Mouse (Mus musculus): Measurements from ENCODE around the gene Chst11. TPM values are rescaled to one million over a fixed set of nuclear protein-coding genes. Genes with fewer than 3 reads are reported as not detected.

Gene Chst11
- polyA plus RNA-seq, 1 experiment from 2014 or later = 1.5 TPM

DNA sequence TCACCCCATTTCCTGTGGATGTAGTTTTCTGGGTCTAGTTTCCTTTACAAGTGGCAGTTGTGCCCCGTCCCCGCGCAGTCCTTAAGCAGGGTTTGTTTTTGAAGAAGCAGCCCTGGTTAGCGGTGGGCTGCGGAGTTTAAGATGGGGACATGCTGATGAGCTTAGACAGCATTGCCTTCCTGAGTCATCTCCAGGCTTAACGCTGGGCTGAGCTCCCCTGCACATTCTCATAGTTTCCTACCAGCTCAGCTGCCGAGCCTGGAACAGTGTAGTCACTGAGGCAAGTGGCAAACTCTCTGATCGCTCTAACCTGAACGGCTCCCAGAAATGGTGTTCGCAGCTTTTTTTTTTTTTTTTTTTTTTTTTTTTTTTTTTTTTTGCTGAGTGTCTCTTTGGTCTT lies 109.0 kb downstream of the Chst11 start:
- no peaks in the 10 kb centered on the region for H3K36me3 ChIP-seq
- no peak for DNase-seq (ENCODE audit: low spot score)
- peaks cover 44% of the 10 kb centered on the region for H3K4me1 ChIP-seq
- WGBS = 84% methylated on average over 10 of the region's 10 CpGs
- no peaks in the 10 kb centered on the region for H3K9me3 ChIP-seq (replicated peaks)
- no peaks in the 10 kb centered on the region for H3K27me3 ChIP-seq (ENCODE audit: low read depth, poor library complexity, severe bottlenecking)
- no peak overlapping the region for H3K27ac ChIP-seq
- no peak overlapping the region for H3K4me3 ChIP-seq

DNA sequence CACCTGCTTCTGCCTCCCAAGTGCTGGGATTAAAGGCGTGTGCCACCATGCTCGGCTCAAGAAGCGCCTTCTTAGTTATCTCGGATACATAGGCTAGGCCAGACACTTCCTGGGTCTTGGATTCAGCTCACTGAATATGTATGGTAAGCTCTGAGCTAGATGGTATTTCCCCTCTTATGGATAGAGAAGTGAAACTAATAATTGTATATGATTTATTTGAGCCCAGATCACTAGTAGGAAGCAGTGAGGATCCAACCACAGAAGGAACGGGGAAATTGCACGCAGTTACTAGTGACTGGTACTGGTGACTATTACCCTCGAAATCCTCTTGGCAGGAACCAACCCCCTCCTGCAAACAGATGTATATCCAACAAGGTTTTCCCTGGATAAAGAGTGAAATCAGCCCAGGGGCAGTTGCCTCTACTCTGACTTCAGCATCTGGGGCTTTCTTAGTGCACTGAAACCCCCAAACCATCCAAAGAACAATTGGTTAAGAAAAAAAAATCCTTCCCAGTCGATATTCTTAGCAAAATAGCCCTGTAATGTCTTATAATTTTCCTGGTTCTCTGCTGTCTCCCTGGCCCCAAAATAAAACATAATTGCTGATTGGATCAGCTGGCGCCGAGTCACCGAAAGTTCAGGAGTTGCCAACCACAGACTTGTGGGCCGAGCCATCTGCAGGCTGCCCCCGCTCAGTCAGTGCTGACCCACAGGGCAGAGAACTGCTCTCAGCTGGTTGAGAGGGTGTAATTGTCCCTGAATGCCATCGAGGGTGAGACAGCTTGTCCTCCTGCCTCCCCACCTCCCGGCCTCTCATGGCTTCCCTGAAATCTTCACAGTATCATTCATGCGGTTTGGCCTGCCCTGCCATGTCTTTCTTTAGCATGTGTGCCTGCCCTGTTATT lies 109.8 kb downstream of the Chst11 start:
- Histone ChIP-seq H3K27ac (no peak overlapping the region; the same call in 1 of the 2 replicates), H3K36me3 (no peaks in the 10 kb centered on the region), H3K9me3 (replicated peaks) (no peaks in the 10 kb centered on the region), H3K4me3 (no peak overlapping the region), H3K27me3 (ENCODE audit: low read depth, poor library complexity, severe bottlenecking) (no peaks in the 10 kb centered on the region), H3K4me1 (peaks cover 44% of the 10 kb centered on the region)
- no peak for DNase-seq (ENCODE audit: low spot score)
- WGBS = 79% methylated on average over 16 of the region's 16 CpGs

DNA sequence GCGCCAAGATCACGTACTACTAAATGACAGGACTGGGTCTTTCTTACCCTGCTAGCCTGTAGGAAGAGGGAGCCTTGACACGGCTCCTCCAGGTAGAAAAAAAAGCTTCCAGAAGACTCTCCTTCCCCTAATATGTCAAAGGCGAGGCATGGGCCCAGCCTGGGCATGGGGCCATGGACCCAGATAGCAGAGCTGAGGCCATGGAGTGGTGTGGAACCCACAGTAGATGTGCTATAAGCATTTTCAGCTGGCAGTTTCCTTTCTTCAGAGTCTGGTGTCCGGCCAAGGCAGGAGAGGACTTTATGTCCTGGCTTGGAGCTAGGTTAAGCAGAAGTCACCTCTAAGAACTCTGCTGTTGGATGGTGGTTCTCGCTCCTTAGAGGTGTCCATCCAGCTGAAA lies 111.0 kb downstream of the Chst11 start:
- 89% methylated on average over 6 of the region's 6 CpGs for WGBS
- Histone ChIP-seq H3K4me3 (no peak overlapping the region), H3K4me1 (peaks cover 48% of the 10 kb centered on the region), H3K27ac (no peak overlapping the region), H3K9me3 (replicated peaks) (no peaks in the 10 kb centered on the region), H3K36me3 (no peaks in the 10 kb centered on the region), H3K27me3 (ENCODE audit: low read depth, poor library complexity, severe bottlenecking) (no peaks in the 10 kb centered on the region)
- no peak for DNase-seq (ENCODE audit: low spot score)

DNA sequence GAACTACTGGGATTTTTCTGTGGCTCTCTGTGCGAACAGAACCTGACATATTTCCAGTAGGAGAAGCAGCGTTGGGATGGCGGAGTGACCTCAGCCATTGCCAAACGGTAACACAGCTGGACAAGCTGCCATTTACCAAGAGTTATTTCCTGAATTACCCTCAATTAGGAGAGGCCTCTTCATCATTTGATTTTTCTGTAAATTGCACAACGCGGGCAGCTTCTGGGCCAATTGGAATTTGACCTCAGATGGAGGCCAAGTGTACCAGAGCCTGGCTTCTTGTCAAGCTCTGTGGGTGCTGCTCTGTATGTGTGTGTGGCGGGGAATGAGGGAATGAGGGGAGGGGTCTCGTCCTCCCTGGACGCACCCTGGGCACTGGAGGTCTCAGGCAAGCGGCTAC lies 113.6 kb downstream of the Chst11 start:
- no peaks in the 10 kb centered on the region for H3K27me3 ChIP-seq (ENCODE audit: low read depth, poor library complexity, severe bottlenecking)
- H3K9me3 ChIP-seq (replicated peaks) = no peaks in the 10 kb centered on the region
- no peaks in the 10 kb centered on the region for H3K36me3 ChIP-seq
- H3K4me3 ChIP-seq = no peak overlapping the region
- peaks cover 60% of the 10 kb centered on the region for H3K4me1 ChIP-seq
- 68% methylated on average over 10 of the region's 10 CpGs for WGBS
- no peak for DNase-seq (ENCODE audit: low spot score)
- H3K27ac ChIP-seq = no peak overlapping the region

DNA sequence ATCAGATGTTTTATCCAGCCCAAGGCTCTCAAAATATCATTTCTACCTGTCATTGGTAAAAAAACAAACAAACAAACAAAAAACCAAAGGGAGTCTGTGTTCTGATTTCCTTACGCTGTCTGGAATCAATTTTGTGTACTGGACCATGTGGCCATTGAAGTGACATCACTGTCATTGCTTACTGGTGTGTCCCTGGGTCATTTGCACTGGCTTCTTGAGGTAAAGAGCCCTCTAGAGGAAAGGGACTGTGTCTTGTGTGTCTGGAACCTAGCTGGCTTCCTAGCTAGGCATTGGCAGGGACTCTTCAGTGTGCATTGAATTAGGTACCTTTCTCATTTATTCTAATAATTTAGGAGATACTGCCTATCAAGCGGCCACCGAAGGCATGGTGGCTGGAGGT lies 114.4 kb downstream of the Chst11 start:
- 93% methylated on average over 3 of the region's 3 CpGs for WGBS
- Histone ChIP-seq H3K36me3 (no peaks in the 10 kb centered on the region), H3K9me3 (replicated peaks) (no peaks in the 10 kb centered on the region), H3K27me3 (ENCODE audit: low read depth, poor library complexity, severe bottlenecking) (no peaks in the 10 kb centered on the region), H3K27ac (no peak overlapping the region), H3K4me1 (peaks cover 64% of the 10 kb centered on the region), H3K4me3 (no peak overlapping the region)
- no peak for DNase-seq (ENCODE audit: low spot score)

DNA sequence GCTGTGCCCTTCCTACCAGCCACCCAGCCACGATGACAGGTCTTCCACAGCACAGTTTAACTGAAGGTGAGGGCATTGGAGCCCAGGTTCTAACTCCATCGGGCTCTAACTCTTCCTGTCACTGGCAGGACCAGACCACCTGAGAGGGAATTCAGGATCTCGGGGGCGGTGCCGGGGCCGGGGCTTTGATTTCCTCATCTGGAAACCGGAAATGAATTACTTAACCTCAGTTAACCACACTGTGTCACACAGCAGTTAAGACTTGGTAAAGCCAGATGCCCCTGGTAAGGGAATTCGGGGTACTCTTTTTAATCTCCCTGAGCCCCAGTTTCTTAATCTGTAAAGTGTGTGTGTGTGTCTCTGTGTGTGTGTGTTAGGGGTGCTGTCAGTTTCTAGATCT lies 115.6 kb downstream of the Chst11 start:
- no peaks in the 10 kb centered on the region; the same call in 1 of the 2 replicates for H3K27me3 ChIP-seq (ENCODE audit: low read depth, poor library complexity, severe bottlenecking)
- peaks cover 66% of the 10 kb centered on the region for H3K4me1 ChIP-seq
- no peak overlapping the region for H3K4me3 ChIP-seq
- no peaks in the 10 kb centered on the region for H3K9me3 ChIP-seq (replicated peaks)
- H3K36me3 ChIP-seq = no peaks in the 10 kb centered on the region
- no peak for DNase-seq (ENCODE audit: low spot score)
- WGBS = 49% methylated on average over 8 of the region's 8 CpGs
- H3K27ac ChIP-seq = peak overlapping the region; percentile 56; the same call in 1 of the 2 replicates

DNA sequence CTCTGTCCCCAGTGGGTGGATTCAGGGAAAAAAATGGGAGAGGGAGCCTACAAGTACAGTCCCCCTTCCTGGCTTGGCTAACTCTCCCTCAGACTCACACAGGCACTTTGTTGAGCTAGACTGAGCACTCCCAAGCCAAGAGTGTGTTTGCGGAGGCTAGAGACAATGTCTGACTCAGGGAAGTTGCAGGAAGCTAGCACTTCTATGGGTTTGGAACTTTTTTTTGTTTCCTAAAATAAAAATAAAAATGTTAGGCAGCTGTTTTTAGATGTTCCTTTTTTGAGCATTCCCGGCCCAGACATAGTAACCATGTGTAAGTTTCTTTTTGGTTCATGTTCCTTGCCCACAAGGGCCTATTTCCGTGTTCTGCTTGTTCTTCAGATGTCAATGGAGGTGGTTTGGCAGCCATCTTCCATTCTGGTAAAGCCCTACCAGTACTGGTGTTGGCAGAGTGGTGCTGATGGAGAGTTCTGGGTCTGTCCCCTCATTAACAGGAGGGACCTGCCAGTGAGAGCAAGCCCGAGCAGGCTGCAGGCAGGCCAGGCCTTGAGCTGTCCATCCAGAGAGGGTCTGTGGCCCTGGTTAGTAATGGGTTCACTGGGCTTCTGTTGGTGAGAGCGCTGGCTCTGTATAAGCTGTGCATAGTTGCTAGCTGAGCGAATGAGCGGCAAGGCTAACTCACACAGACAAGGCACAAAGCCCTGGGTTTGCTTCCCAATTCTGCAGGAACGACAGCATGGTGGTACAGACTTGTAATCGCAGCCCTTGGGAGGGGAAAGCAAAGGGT lies 116.3 kb downstream of the Chst11 start:
- Histone ChIP-seq H3K27me3 (ENCODE audit: low read depth, poor library complexity, severe bottlenecking) (no peaks in the 10 kb centered on the region; the same call in 1 of the 2 replicates), H3K27ac (peak overlapping the region; percentile 36; the same call in 1 of the 2 replicates), H3K9me3 (replicated peaks) (no peaks in the 10 kb centered on the region), H3K4me3 (no peak overlapping the region), H3K36me3 (no peaks in the 10 kb centered on the region), H3K4me1 (peaks cover 73% of the 10 kb centered on the region)
- no peak for DNase-seq (ENCODE audit: low spot score)
- 88% methylated on average over 9 of the region's 9 CpGs for WGBS

DNA sequence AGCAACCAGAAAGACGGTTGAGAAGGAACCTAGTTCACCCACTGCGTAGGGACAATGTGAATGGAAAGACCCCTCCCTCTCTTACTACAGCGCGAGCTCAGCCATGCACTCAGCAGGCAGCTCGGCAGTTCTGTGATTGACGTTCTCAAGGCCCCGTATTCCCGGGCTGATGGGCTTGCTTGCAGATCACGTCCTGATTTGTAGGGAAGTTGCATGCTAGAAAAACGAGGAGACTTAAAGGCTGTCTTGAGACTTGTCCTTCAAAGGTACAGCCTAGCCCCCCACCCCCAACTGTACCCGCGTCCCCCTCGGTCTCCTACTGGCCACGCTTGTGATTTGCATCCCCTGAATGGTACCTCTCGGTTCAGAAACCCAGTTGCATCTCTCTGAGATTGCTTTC lies 117.4 kb downstream of the Chst11 start:
- Histone ChIP-seq H3K4me3 (no peak overlapping the region), H3K27ac (0 out of 2 replicates have a peak overlapping the region, but pooled peaks have one; percentile 16), H3K27me3 (ENCODE audit: low read depth, poor library complexity, severe bottlenecking) (no peaks in the 10 kb centered on the region; the same call in 1 of the 2 replicates), H3K36me3 (no peaks in the 10 kb centered on the region), H3K9me3 (replicated peaks) (no peaks in the 10 kb centered on the region), H3K4me1 (peaks cover 82% of the 10 kb centered on the region)
- 26% methylated on average over 15 of the region's 15 CpGs for WGBS
- DNase-seq (ENCODE audit: low spot score) = no peak

DNA sequence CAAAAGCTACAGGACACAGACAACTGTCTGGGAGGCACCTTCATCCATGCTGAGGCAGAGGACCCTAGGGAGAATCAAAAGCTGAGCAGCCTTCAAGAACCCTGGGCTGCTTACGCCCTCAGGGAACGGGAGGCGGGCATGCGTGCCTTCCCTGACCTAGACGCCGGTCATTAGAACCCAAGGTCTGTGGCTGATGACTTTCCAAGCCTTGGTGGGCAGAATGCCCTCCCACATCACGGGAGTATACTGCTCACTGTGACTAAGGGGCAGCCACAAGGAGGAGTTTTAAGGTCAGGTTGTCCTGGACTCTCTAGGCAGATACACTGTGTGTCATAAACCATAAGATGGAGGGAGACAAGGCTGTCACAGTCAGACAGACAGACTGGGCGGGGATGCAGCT lies 118.9 kb downstream of the Chst11 start:
- no peaks in the 10 kb centered on the region for H3K9me3 ChIP-seq (replicated peaks)
- H3K27me3 ChIP-seq (ENCODE audit: low read depth, poor library complexity, severe bottlenecking) = no peaks in the 10 kb centered on the region; the same call in 1 of the 2 replicates
- H3K27ac ChIP-seq = no peak overlapping the region
- DNase-seq (ENCODE audit: low spot score) = no peak
- no peak overlapping the region for H3K4me3 ChIP-seq
- 88% methylated on average over 8 of the region's 8 CpGs for WGBS
- peaks cover 84% of the 10 kb centered on the region for H3K4me1 ChIP-seq
- no peaks in the 10 kb centered on the region for H3K36me3 ChIP-seq

DNA sequence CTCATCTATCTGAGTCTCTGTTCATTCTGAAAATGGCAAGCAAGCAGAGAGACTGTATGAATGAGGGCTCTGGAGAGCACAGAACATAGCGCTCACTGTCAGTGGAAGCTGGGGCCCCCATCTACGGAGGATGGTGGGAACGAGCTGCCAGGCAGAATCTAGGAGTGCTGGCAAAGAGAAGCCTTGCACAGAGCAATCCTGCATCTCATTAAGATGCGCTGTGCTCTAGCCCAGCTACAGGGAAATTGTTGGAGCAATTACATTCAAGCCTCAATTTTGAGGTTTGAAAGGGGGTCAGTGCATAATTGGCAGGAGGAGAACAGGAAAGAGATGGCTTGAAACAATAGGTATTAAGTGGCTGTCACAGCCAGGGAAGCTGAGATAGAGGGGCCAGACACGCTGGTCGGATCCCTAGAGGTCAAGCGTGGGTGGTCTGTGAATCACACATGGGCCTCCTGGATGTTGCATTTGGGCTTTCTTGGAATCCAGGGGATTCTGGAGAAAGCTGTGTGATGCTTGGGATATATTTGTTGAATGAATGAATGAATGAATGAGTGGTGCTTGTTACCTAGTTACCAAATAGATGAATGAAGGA lies 121.0 kb downstream of the Chst11 start:
- Histone ChIP-seq H3K9me3 (replicated peaks) (no peaks in the 10 kb centered on the region), H3K27me3 (ENCODE audit: low read depth, poor library complexity, severe bottlenecking) (no peaks in the 10 kb centered on the region; the same call in 1 of the 2 replicates), H3K36me3 (no peaks in the 10 kb centered on the region), H3K4me1 (peaks cover 70% of the 10 kb centered on the region), H3K4me3 (no peak overlapping the region), H3K27ac (no peak overlapping the region)
- no peak for DNase-seq (ENCODE audit: low spot score)
- WGBS = 68% methylated on average over 7 of the region's 7 CpGs

DNA sequence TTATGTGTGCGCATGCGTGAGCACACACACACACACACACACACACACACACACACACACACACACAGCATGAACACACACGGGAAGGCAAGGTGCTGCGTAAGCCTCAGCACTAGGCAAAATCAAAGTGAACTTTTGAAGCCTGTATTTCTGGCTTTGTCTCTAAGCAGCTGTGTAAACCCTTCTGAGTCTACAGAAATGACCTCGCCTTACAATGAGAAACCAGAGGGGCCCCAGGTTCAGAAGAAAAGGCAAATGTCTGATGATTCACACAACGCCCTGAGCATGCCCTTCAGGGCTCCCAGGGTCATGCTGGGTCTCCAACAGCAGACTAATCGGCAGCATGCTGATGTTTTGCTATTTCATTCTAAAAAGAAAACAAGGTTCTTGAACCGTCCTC lies 122.1 kb downstream of the Chst11 start:
- Histone ChIP-seq H3K27me3 (ENCODE audit: low read depth, poor library complexity, severe bottlenecking) (no peaks in the 10 kb centered on the region; the same call in 1 of the 2 replicates), H3K9me3 (replicated peaks) (no peaks in the 10 kb centered on the region), H3K4me1 (peaks cover 62% of the 10 kb centered on the region), H3K36me3 (no peaks in the 10 kb centered on the region), H3K4me3 (no peak overlapping the region), H3K27ac (peak overlapping the region; percentile 44; the same call in 1 of the 2 replicates)
- WGBS = 71% methylated on average over 8 of the region's 8 CpGs
- DNase-seq (ENCODE audit: low spot score) = no peak

DNA sequence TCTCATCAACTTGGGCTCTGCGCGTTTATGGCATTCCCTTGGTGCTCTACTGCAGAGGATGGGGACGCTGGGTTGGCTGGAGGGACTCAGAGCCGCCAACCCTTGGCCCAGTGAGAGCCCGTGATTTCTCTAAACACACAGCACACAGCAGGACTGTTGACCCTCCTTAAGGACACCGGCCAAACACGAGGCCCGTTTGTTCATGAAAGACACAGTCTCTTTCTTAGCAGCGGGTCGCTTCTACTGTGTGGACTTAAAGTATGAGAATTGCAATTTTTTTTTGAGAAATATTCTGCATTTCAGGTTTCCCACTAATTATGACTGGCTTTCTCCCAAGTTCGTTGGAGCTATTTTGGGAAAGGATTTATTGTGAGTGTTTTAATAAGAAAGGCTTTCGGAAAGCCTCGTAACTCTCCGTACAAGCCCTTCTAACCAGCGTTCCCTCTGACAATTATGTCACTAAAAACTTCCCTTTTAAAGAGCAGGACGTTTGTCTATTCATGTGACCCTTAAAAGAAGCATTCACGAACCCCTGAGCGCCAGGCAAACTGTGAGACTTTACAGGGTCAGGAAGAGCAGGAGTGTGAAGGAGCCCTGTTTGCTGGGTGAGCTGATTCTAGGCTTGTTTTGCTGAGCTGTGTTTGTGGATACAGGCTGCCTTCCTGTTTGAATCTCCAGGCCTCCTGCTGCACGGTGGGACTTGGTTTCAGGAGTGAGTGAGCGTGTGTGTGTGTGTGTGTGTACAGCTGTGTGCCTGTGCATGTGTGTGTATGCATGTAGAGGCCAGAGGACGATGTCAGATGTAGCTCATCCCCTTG lies 122.8 kb downstream of the Chst11 start:
- Histone ChIP-seq H3K4me3 (no peak overlapping the region), H3K9me3 (replicated peaks) (no peaks in the 10 kb centered on the region), H3K4me1 (peaks cover 58% of the 10 kb centered on the region), H3K36me3 (no peaks in the 10 kb centered on the region), H3K27ac (peak overlapping the region; percentile 54; the same call in 1 of the 2 replicates), H3K27me3 (ENCODE audit: low read depth, poor library complexity, severe bottlenecking) (no peaks in the 10 kb centered on the region; the same call in 1 of the 2 replicates)
- no peak for DNase-seq (ENCODE audit: low spot score)
- WGBS = 71% methylated on average over 21 of the region's 21 CpGs

Data from limb, embryonic 10.5 days (tissue).